12 mouse cellular contexts compared by ENCODE assay signal in the genomic region with DNA sequence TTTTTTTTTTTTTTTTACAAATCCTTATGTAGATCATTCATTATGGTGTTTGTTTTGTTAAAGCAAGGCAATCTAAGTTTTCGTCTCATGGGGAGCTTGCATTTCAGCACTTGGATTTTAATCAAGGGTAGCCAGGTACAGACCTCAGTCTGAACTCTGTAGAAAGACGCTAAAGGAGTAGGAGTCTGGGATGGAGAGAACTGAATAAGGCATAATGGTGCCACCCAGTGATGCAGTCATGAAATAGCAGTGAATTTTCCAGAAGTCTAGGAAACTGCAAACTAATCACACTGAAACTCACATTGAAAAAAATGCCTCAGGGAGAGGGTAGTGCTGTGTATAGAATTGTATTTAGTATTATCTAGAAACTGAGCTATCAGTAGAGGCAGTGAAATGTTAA.
DNase-seq lines count a peak whose midpoint lies in the region; ATAC-seq and TF ChIP-seq lines count a peak whose summit lies in the region.
"Had no signal": no experiment of that assay in that cellular context is flagged by ENCODE, and none has a peak within 500 bp of the region (broad histone marks: within the 10 kb centered on the region; RNA-seq: fewer than 3 reads in every experiment).

No protein-coding gene starts in this region.

- H3K27ac ChIP-seq in heart, postnatal 0 days (ENCODE audit: low read depth): no peak overlapping the region
- H3K27ac ChIP-seq in lung, postnatal 0 days (ENCODE audit: low read length): no peak overlapping the region
- no peak overlapping the region for H3K27ac ChIP-seq in cortical plate, adult 2 months (ENCODE audit: insufficient read depth, low read length)
- H3K27ac ChIP-seq: embryonic facial prominence, embryonic 12.5 days had no signal

- no peaks in the 10 kb centered on the region for H3K36me3 ChIP-seq in heart, postnatal 0 days (replicated peaks; ENCODE audit: control insufficient read depth, insufficient read depth, low read length)
- H3K36me3 ChIP-seq in lung, postnatal 0 days (ENCODE audit: insufficient read depth, low read length): no peaks in the 10 kb centered on the region
- H3K36me3 ChIP-seq: embryonic facial prominence, embryonic 12.5 days had no signal

- WGBS in heart, postnatal 0 days: 37% methylated on average over 2 of the region's 2 CpGs
- 41% methylated on average over 2 of the region's 2 CpGs for WGBS in lung, postnatal 0 days

- H3K9me3 ChIP-seq in heart, postnatal 0 days (replicated peaks; ENCODE audit: control insufficient read depth, low read length): no peaks in the 10 kb centered on the region
- no peaks in the 10 kb centered on the region for H3K9me3 ChIP-seq in lung, postnatal 0 days (ENCODE audit: low read length)
- H3K9me3 ChIP-seq: embryonic facial prominence, embryonic 12.5 days had no signal

- H3K4me3 ChIP-seq in heart, postnatal 0 days (ENCODE audit: low read depth, low read length): no peak overlapping the region
- no peak overlapping the region for H3K4me3 ChIP-seq in lung, postnatal 0 days (ENCODE audit: low read depth, low read length)
- H3K4me3 ChIP-seq in cortical plate, adult 2 months (ENCODE audit: insufficient read depth, low read length): no peak overlapping the region
- H3K4me3 ChIP-seq: embryonic facial prominence, embryonic 12.5 days had no signal

- H3K27me3 ChIP-seq in heart, postnatal 0 days (ENCODE audit: control insufficient read depth, insufficient read depth, low read length): no peaks in the 10 kb centered on the region
- H3K27me3 ChIP-seq in lung, postnatal 0 days (replicated peaks; ENCODE audit: insufficient read depth, low read length): no peaks in the 10 kb centered on the region
- H3K27me3 ChIP-seq: embryonic facial prominence, embryonic 12.5 days had no signal

- no peak for TF ChIP-seq POLR2A in cortical plate, adult 2 months (IDR thresholded peaks at IDR 0.05; ENCODE audit: extremely low read depth, insufficient read depth, low read length)

- DNase-seq in heart, postnatal 0 days (ENCODE audit: low spot score): peak; percentile 24
- DNase-seq in heart, adult 9 months (ENCODE audit: low spot score in 2 of 2): no peak
- DNase-seq in lung, postnatal 0 days (ENCODE audit: low spot score): no peak
- no peak for DNase-seq in lung, postnatal 36 days
- DNase-seq in R1 (ENCODE audit: low read depth, low spot score): peak; percentile 1
- no peak for DNase-seq in thymus, postnatal 25 days
- DNase-seq: adrenal gland, postnatal 14 days; heart, postnatal 36 days; kidney, postnatal 10 days; lung, postnatal 14 days had no signal

- H3K4me1 ChIP-seq in heart, postnatal 0 days (ENCODE audit: control insufficient read depth, insufficient read depth): no peaks in the 10 kb centered on the region
- no peaks in the 10 kb centered on the region for H3K4me1 ChIP-seq in lung, postnatal 0 days (ENCODE audit: insufficient read depth, low read depth, low read length)
- no peaks in the 10 kb centered on the region for H3K4me1 ChIP-seq in cortical plate, adult 2 months (ENCODE audit: control insufficient read depth, insufficient read depth, low read length)
- H3K4me1 ChIP-seq: embryonic facial prominence, embryonic 12.5 days had no signal

- no peak for ATAC-seq in heart, postnatal 0 days (ENCODE audit: insufficient read depth, low read depth)
- no peak for ATAC-seq in lung, postnatal 0 days

- TF ChIP-seq EP300 in heart, postnatal 0 days (IDR thresholded peaks at IDR 0.05; ENCODE audit: low read depth): no peak
- TF ChIP-seq EP300 in lung, postnatal 0 days (IDR thresholded peaks at IDR 0.05): no peak

- no peak overlapping the region for H3K4me2 ChIP-seq in heart, postnatal 0 days (ENCODE audit: low read depth, low read length)
- no peak overlapping the region for H3K4me2 ChIP-seq in lung, postnatal 0 days (replicated peaks; ENCODE audit: low read depth, low read length)
- H3K4me2 ChIP-seq: embryonic facial prominence, embryonic 12.5 days had no signal

- no peak overlapping the region for H3K9ac ChIP-seq in heart, postnatal 0 days (replicated peaks; ENCODE audit: low read depth, low read length)
- H3K9ac ChIP-seq in lung, postnatal 0 days (replicated peaks; ENCODE audit: low read depth): no peak overlapping the region
- H3K9ac ChIP-seq: embryonic facial prominence, embryonic 12.5 days had no signal

- peak; percentile 52 for TF ChIP-seq CTCF in heart, postnatal 0 days (IDR thresholded peaks at IDR 0.05; ENCODE audit: low read depth)
- 0 out of 2 replicates have a peak, but pooled peaks have one; percentile 3 for TF ChIP-seq CTCF in lung, postnatal 0 days (IDR thresholded peaks at IDR 0.05)
- peak; percentile 45; the same call in 1 of the 2 replicates for TF ChIP-seq CTCF in cortical plate, adult 2 months (IDR thresholded peaks at IDR 0.05; ENCODE audit: extremely low read depth, insufficient read depth, low read length)

Comparison
In these comparisons a context has a peak if more than half of its experiments do, and no peak if none do; other contexts are left out.
1. DNase-seq: peak in heart, postnatal 0 days (single experiment) and R1 (single experiment); none in heart, adult 9 months (0 of 2), lung, postnatal 0 days (single experiment), lung, postnatal 36 days (single experiment) and thymus, postnatal 25 days (single experiment).
2. Peak in every context shown above with its lines, with median percentiles within 50 percentile points of each other: CTCF ChIP-seq.